Mouse (Mus musculus) limb, embryonic 11.5 days (tissue): ENCODE results near the gene Cdh23. TPM values are rescaled to one million over a fixed set of nuclear protein-coding genes. Genes with fewer than 3 reads are reported as not detected.
A peak's percentile ranks its signal among the peaks of the same experiment; 100 is the strongest.

Experiments
- ATAC-seq: fragments of 200-750 bp; cut with Nextera tagmentation; 2 replicates; pipeline ENCODE4 v1.8.0; 2017; ENCODE audit warnings: low read depth; ENCODE audit not compliant: insufficient number of reproducible peaks, low FRiP score, low TSS enrichment
- DNase-seq: peaks from one replicate; pipeline ENCODE4 v3.0.0-alpha.2; 2015; ENCODE audit warnings: low spot score
- H3K27ac ChIP-seq: fragments of 300-500 bp; sonication (generic); replicated peaks from 2 replicates; pipeline ENCODE4 v1.5.1; 2014; ENCODE audit warnings: low read depth, mild to moderate bottlenecking, low read length
- H3K27me3 ChIP-seq: fragments of 300-500 bp; sonication (generic); 2 replicates; pipeline ENCODE4 v1.6.1; 2014; ENCODE audit warnings: mild to moderate bottlenecking, low read length, mixed read lengths; ENCODE audit not compliant: control insufficient read depth, insufficient read depth
- H3K36me3 ChIP-seq: fragments of 300-500 bp; sonication (generic); 2 replicates; pipeline ENCODE4 v1.6.1; 2014; ENCODE audit warnings: mild to moderate bottlenecking, low read length, moderate library complexity, mixed read lengths; ENCODE audit not compliant: control insufficient read depth, insufficient read depth
- H3K4me1 ChIP-seq: fragments of 300-500 bp; sonication (generic); 2 replicates; pipeline ENCODE4 v1.6.1; 2014; ENCODE audit warnings: low read length, mixed read lengths; ENCODE audit not compliant: control insufficient read depth, insufficient read depth
- H3K4me2 ChIP-seq: fragments of 300-500 bp; sonication (generic); 2 replicates; pipeline ENCODE4 v1.6.1; 2014; ENCODE audit warnings: low read depth, mild to moderate bottlenecking, moderate library complexity; ENCODE audit not compliant: severe bottlenecking
- H3K4me3 ChIP-seq: fragments of 300-500 bp; sonication (generic); 2 replicates; pipeline ENCODE4 v1.5.1; 2014; ENCODE audit warnings: low read depth, low read length
- H3K9ac ChIP-seq: fragments of 300-500 bp; sonication (generic); 2 replicates; pipeline ENCODE4 v1.6.1; 2014; ENCODE audit warnings: mild to moderate bottlenecking, low read length
- H3K9me3 ChIP-seq: fragments of 300-500 bp; sonication (generic); 2 replicates; pipeline ENCODE4 v1.6.1; 2016; ENCODE audit warnings: low read length; ENCODE audit not compliant: control insufficient read depth
- WGBS: fragments of 180-500 bp; shearing (Covaris S2); extraction: QIAGEN DNeasy Blood & Tissue Kit; methylation state at CpG from one replicate; pipeline ENCODE4 v1.1.7; 2014; 5-methylcytosine and 5-hydroxymethylcytosine counted together
- polyA plus RNA-seq: library from polyadenylated mRNA; unstranded; fragments of >200 nt; fragmentation: Nextera tagmentation; extraction: Ambion mirVana; gene quantifications from 2 replicates; pipeline ENCODE4 v1.2.1, GENCODE M21; 2014

Cdh23 gene
- polyA plus RNA-seq, 1 experiment from 2014 or later, result 0.16 TPM

DNA sequence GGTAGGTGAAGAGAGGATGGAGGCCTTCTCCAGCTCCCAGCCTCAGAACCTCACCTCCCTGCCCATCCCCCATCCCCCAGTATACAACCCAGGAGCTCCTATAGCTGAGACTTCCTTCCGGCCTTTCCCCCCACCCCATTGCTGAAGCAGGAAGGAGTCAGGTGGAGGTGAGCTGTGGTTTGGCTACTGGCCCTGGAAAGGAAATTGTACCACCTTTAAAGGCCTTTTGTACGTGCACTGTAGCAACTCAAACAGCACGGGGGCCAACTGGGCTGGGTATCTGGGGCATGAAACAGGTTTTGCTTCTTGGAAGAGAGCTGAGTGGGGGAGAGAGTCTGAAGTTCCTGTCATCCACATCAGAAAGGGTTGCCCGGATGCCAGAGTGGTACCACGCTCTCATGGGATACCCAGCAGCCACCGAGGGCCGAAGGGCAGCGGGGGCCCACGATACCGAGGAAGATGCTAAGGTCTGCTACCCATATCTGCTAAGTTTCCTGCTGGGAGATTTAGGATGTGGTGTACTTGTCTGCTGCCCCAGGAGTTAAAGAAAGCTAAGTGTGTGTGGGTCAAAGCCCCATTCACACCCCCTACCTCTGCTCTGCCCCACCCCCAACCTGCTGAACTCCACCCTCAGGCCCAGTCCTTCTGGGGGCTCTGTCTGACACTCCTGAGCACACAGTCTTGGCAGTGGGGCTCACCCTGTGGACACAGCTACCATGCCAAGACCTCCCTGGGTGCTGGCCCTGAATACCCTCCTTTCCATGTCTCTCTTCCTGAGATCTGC lies 315.0 kb downstream of the Cdh23 start:
- ATAC-seq, result no peak
- no peak for DNase-seq
- peaks cover 6% of the 10 kb centered on the region; the same call in 1 of the 2 replicates for H3K4me1 ChIP-seq
- WGBS, result 73% methylated on average over 10 of the region's 10 CpGs
- no peak overlapping the region for H3K4me2 ChIP-seq
- no peak overlapping the region for H3K4me3 ChIP-seq
- no peaks in the 10 kb centered on the region for H3K36me3 ChIP-seq
- H3K9me3 ChIP-seq, result no peaks in the 10 kb centered on the region
- no peaks in the 10 kb centered on the region for H3K27me3 ChIP-seq
- H3K9ac ChIP-seq, result no peak overlapping the region
- H3K27ac ChIP-seq, result no peak overlapping the region

- no peak overlapping the region for H3K27ac ChIP-seq
- WGBS, result 71% methylated on average over 3 of the region's 3 CpGs
- no peak for ATAC-seq
These were observed 316.1 kb downstream of the Cdh23 start for GRCm38 (mm10) chr10:60380229-60380628.

DNA sequence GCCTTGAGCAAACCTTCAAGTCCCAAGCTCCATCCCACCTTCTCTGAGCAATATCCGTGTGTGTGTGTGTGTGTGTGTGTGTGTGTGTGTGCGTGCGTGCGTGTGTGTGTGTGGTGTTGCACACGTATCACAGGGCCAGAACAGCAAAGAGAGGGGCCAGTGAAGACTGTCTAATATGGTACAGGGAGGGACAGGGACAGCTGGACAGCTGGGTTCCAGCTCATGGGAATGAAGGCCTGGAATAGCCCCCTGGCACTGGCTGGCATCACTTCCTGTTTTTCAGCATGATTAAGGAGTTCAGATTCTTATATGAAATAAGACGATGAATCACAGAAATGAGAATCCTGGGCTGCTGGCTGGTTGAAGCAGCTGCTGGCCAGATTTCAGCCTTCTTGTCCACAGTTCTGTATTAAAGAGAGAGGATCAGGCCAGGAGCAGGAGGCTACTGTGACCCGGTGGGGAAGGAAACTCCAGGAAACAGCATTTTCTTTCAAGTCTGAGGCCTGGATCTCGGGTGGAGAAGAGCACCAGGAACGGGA lies 316.8 kb downstream of the Cdh23 start:
- H3K9ac ChIP-seq, result no peak overlapping the region
- no peaks in the 10 kb centered on the region for H3K27me3 ChIP-seq
- H3K4me2 ChIP-seq, result no peak overlapping the region
- H3K36me3 ChIP-seq, result no peaks in the 10 kb centered on the region
- 77% methylated on average over 9 of the region's 9 CpGs for WGBS
- no peak for ATAC-seq
- no peak for DNase-seq
- peaks cover 6% of the 10 kb centered on the region; the same call in 1 of the 2 replicates for H3K4me1 ChIP-seq
- H3K27ac ChIP-seq, result no peak overlapping the region
- no peaks in the 10 kb centered on the region for H3K9me3 ChIP-seq
- no peak overlapping the region for H3K4me3 ChIP-seq

More at GRCm38 (mm10) chr10:60380229-60380628, 316.1 kb downstream of the Cdh23 start:
- no peak overlapping the region for H3K4me3 ChIP-seq
- H3K4me2 ChIP-seq, result no peak overlapping the region
- H3K9me3 ChIP-seq, result no peaks in the 10 kb centered on the region
- H3K9ac ChIP-seq, result no peak overlapping the region
- no peak for DNase-seq
- H3K36me3 ChIP-seq, result no peaks in the 10 kb centered on the region
- H3K27me3 ChIP-seq, result no peaks in the 10 kb centered on the region
- peaks cover 6% of the 10 kb centered on the region; the same call in 1 of the 2 replicates for H3K4me1 ChIP-seq

DNA sequence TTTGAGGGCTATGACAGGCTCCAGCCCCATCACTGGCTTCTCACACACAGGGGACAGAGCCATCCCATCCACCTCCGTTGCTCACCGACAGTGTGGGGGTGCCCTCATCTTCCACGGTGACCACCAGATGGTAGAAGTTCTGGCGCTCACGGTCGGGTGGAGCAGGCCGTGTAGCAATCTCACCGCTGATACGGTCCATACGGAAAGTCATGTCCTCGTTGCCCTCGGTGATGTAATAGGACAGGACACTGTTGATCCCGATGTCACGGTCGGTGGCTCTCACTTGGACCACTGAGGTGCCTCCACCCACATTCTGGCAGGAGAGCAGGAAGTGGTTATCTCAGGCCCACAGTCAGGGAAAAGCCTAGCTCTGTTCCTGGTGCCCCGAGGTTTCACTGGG lies 319.6 kb downstream of the Cdh23 start:
- no peak overlapping the region for H3K9ac ChIP-seq
- H3K36me3 ChIP-seq, result no peaks in the 10 kb centered on the region
- peaks cover 20% of the 10 kb centered on the region for H3K4me1 ChIP-seq
- H3K4me3 ChIP-seq, result no peak overlapping the region
- no peak overlapping the region for H3K27ac ChIP-seq
- ATAC-seq (no peak), DNase-seq (no peak)
- H3K27me3 ChIP-seq, result no peaks in the 10 kb centered on the region
- H3K4me2 ChIP-seq, result no peak overlapping the region
- H3K9me3 ChIP-seq, result no peaks in the 10 kb centered on the region
- WGBS, result 90% methylated on average over 16 of the region's 16 CpGs

DNA sequence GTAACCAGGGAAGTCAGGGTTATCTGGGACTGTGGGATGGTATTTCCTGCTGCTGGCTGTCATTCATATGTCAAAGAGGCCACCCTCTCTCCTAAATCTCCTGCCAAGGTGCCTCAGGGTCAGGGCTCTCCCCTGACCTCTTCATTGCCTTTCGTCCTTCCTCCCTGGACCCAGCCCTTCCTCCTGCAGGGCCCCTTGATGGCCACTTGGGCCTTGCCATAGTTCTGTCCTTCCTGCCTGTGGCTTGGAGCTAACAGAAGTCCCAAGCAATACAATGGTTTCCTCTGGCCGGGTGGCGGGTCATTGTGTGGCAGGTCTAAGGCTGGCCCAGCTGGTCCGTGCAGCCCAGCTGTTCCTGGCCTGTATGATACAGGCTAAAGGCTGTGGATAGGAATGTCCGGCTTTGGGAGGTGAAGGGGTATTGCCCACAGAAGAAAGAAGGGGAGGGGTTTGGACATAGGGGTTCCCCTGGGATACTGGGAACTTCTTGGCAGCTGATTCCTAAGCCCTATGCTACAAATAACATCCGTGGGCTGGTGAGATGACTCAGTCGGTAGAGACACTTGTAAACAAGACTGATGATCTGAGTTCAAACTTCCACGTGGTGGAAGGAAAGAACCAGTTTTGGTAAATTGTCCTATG lies 322.2 kb downstream of the Cdh23 start:
- 41% methylated on average over 8 of the region's 8 CpGs for WGBS
- DNase-seq, result peak; percentile 29
- no peak for ATAC-seq

GRCm38 (mm10) chr10:60373543-60373936 lies 322.8 kb downstream of the Cdh23 start:
- WGBS, result 7% methylated on average over 6 of the region's 6 CpGs
- Histone ChIP-seq H3K36me3 (no peaks in the 10 kb centered on the region), H3K9me3 (no peaks in the 10 kb centered on the region), H3K4me3 (no peak overlapping the region), H3K9ac (no peak overlapping the region), H3K27ac (peak overlapping the region; percentile 55), H3K4me2 (0 out of 2 replicates have a peak overlapping the region, but pooled peaks have one; percentile 5), H3K4me1 (peaks cover 13% of the 10 kb centered on the region), H3K27me3 (no peaks in the 10 kb centered on the region)
- DNase-seq (peak; percentile 60), ATAC-seq (peak; percentile 46)

More for the DNA sequence above, 322.2 kb downstream of the Cdh23 start:
- H3K27ac ChIP-seq, result peak overlapping the region; percentile 55; the same call in 1 of the 2 replicates
- H3K4me3 ChIP-seq, result no peak overlapping the region
- no peaks in the 10 kb centered on the region for H3K36me3 ChIP-seq
- no peak overlapping the region for H3K9ac ChIP-seq
- 0 out of 2 replicates have a peak overlapping the region, but pooled peaks have one; percentile 5 for H3K4me2 ChIP-seq
- H3K27me3 ChIP-seq, result no peaks in the 10 kb centered on the region
- no peaks in the 10 kb centered on the region for H3K9me3 ChIP-seq
- peaks cover 13% of the 10 kb centered on the region for H3K4me1 ChIP-seq

- H3K4me1 ChIP-seq, result peaks cover 13% of the 10 kb centered on the region
- 80% methylated on average over 5 of the region's 5 CpGs for WGBS
- no peak overlapping the region for H3K27ac ChIP-seq
- no peak for ATAC-seq
- H3K36me3 ChIP-seq, result no peaks in the 10 kb centered on the region
- DNase-seq, result no peak
- H3K4me3 ChIP-seq, result no peak overlapping the region
- no peaks in the 10 kb centered on the region for H3K9me3 ChIP-seq
- H3K9ac ChIP-seq, result no peak overlapping the region
- H3K27me3 ChIP-seq, result no peaks in the 10 kb centered on the region
- H3K4me2 ChIP-seq, result no peak overlapping the region
These were observed 324.5 kb downstream of the Cdh23 start for GRCm38 (mm10) chr10:60371596-60372386.

GRCm38 (mm10) chr10:60370601-60371061 lies 325.7 kb downstream of the Cdh23 start:
- Histone ChIP-seq H3K27me3 (no peaks in the 10 kb centered on the region), H3K9ac (no peak overlapping the region), H3K36me3 (no peaks in the 10 kb centered on the region), H3K9me3 (no peaks in the 10 kb centered on the region), H3K4me3 (no peak overlapping the region), H3K27ac (no peak overlapping the region), H3K4me1 (peaks cover 13% of the 10 kb centered on the region), H3K4me2 (no peak overlapping the region)
- 81% methylated on average over 5 of the region's 5 CpGs for WGBS
- DNase-seq, result no peak
- no peak for ATAC-seq
